Mouse (Mus musculus) forebrain, embryonic 14.5 days (tissue): ENCODE data around the gene Prex1. TPM values are rescaled to one million over a fixed set of nuclear protein-coding genes. Genes with fewer than 3 reads are reported as not detected.

ENCODE experiments used
- ATAC-seq: fragments of 200-750 bp; cut with Nextera tagmentation; 2 replicates; pipeline ENCODE4 v1.8.0; 2017; ENCODE audit warnings: mild to moderate bottlenecking, moderate library complexity
- DNase-seq: peaks from one replicate; pipeline ENCODE4 v3.0.0-alpha.2; 2015; ENCODE audit warnings: low spot score
- H3K27ac ChIP-seq: fragments of 300-500 bp; sonication (generic); 2 replicates; pipeline ENCODE4 v1.5.1; 2014; ENCODE audit warnings: low read depth, mild to moderate bottlenecking, control low read depth, low read length, moderate library complexity
- H3K27me3 ChIP-seq: fragments of 300-500 bp; sonication (generic); replicated peaks from 2 replicates; pipeline ENCODE4 v1.6.1; 2014; ENCODE audit warnings: low read length, control low read depth, mixed read lengths; ENCODE audit not compliant: control insufficient read depth, insufficient read depth
- H3K36me3 ChIP-seq: fragments of 300-500 bp; sonication (generic); 2 replicates; pipeline ENCODE4 v1.6.1; 2014; ENCODE audit warnings: low read length, control low read depth; ENCODE audit not compliant: control insufficient read depth, insufficient read depth
- H3K4me1 ChIP-seq: fragments of 300-500 bp; sonication (generic); 2 replicates; pipeline ENCODE4 v1.6.1; 2014; ENCODE audit warnings: antibody characterized with exemption, low read length, control low read depth; ENCODE audit not compliant: control insufficient read depth, insufficient read depth
- H3K4me2 ChIP-seq: fragments of 300-500 bp; sonication (generic); 2 replicates; pipeline ENCODE4 v1.6.1; 2014; ENCODE audit warnings: mild to moderate bottlenecking, control low read depth, low read length
- H3K4me3 ChIP-seq: fragments of 300-500 bp; sonication (generic); 2 replicates; pipeline ENCODE4 v1.5.1; 2014; ENCODE audit warnings: low read depth, low read length, control low read depth
- H3K9ac ChIP-seq: fragments of 300-500 bp; sonication (generic); 2 replicates; pipeline ENCODE4 v1.6.1; 2014; ENCODE audit warnings: mild to moderate bottlenecking, low read length, control low read depth, moderate library complexity
- H3K9me3 ChIP-seq: fragments of 300-500 bp; sonication (generic); replicated peaks from 2 replicates; pipeline ENCODE4 v1.6.1; 2016; ENCODE audit warnings: low read length, control low read depth, mixed read lengths; ENCODE audit not compliant: control insufficient read depth
- WGBS: fragments of 180-500 bp; shearing (Covaris S2); extraction: QIAGEN DNeasy Blood & Tissue Kit; methylation state at CpG from one replicate; pipeline ENCODE4 v1.1.7; 2014; 5-methylcytosine and 5-hydroxymethylcytosine counted together
- polyA plus RNA-seq: library from polyadenylated mRNA; unstranded; fragments of >200 nt; fragmentation: Nextera tagmentation; extraction: Ambion mirVana; gene quantifications from 2 replicates; pipeline ENCODE4 v1.2.1, GENCODE M21; 2014

Gene Prex1
- polyA plus RNA-seq, 1 experiment from 2014 or later, result 28.4 TPM

- Histone ChIP-seq H3K4me2 (no peak overlapping the region), H3K9ac (no peak overlapping the region), H3K27me3 (no peaks in the 10 kb centered on the region), H3K9me3 (no peaks in the 10 kb centered on the region), H3K36me3 (peaks cover 21% of the 10 kb centered on the region; the same call in 1 of the 2 replicates), H3K4me1 (peaks cover 15% of the 10 kb centered on the region; the same call in 1 of the 2 replicates), H3K27ac (no peak overlapping the region), H3K4me3 (no peak overlapping the region)
- DNase-seq, result no peak
- 89% methylated on average over 10 of the region's 10 CpGs for WGBS
- no peak for ATAC-seq
Measured at GRCm38 (mm10) chr2:166635521-166635920, 78.1 kb downstream of the Prex1 start.

- peaks cover 15% of the 10 kb centered on the region; the same call in 1 of the 2 replicates for H3K4me1 ChIP-seq
- ATAC-seq (peak; percentile 66; the same call in 1 of the 2 replicates), DNase-seq (peak; percentile 73)
- no peaks in the 10 kb centered on the region for H3K27me3 ChIP-seq
- no peaks in the 10 kb centered on the region for H3K9me3 ChIP-seq
- no peak overlapping the region for H3K9ac ChIP-seq
- H3K27ac ChIP-seq, result peak overlapping the region; percentile 45
- H3K4me3 ChIP-seq, result no peak overlapping the region
- H3K36me3 ChIP-seq, result peaks cover 14% of the 10 kb centered on the region; the same call in 1 of the 2 replicates
- no peak overlapping the region for H3K4me2 ChIP-seq
- 82% methylated on average over 13 of the region's 13 CpGs for WGBS
Measured at GRCm38 (mm10) chr2:166632571-166633361, 80.9 kb downstream of the Prex1 start.

- H3K4me2 ChIP-seq, result no peak overlapping the region
- ATAC-seq (no peak), DNase-seq (no peak)
- peaks cover 18% of the 10 kb centered on the region; the same call in 1 of the 2 replicates for H3K36me3 ChIP-seq
- 86% methylated on average over 10 of the region's 10 CpGs for WGBS
- peaks cover 4% of the 10 kb centered on the region; the same call in 1 of the 2 replicates for H3K4me1 ChIP-seq
- no peak overlapping the region for H3K4me3 ChIP-seq
- H3K27ac ChIP-seq, result 0 out of 2 replicates have a peak overlapping the region, but pooled peaks have one; percentile 45
- H3K9ac ChIP-seq, result no peak overlapping the region
- no peaks in the 10 kb centered on the region for H3K27me3 ChIP-seq
- H3K9me3 ChIP-seq, result no peaks in the 10 kb centered on the region
Measured at GRCm38 (mm10) chr2:166631621-166632171, 81.9 kb downstream of the Prex1 start.

GRCm38 (mm10) chr2:166631189-166631588 is 82.4 kb downstream of the Prex1 start:
- Histone ChIP-seq H3K4me1 (peaks cover 3% of the 10 kb centered on the region; the same call in 1 of the 2 replicates), H3K36me3 (peaks cover 20% of the 10 kb centered on the region), H3K9ac (no peak overlapping the region), H3K27ac (no peak overlapping the region), H3K9me3 (no peaks in the 10 kb centered on the region), H3K4me2 (no peak overlapping the region), H3K4me3 (no peak overlapping the region), H3K27me3 (no peaks in the 10 kb centered on the region)
- 87% methylated on average over 5 of the region's 5 CpGs for WGBS
- ATAC-seq, result no peak
- DNase-seq, result no peak

GRCm38 (mm10) chr2:166629941-166630674 is 83.5 kb downstream of the Prex1 start:
- DNase-seq, result no peak

GRCm38 (mm10) chr2:166627578-166627977 is 86.1 kb downstream of the Prex1 start:
- Histone ChIP-seq H3K27me3 (no peaks in the 10 kb centered on the region), H3K4me3 (no peak overlapping the region), H3K27ac (no peak overlapping the region), H3K36me3 (peaks cover 16% of the 10 kb centered on the region; the same call in 1 of the 2 replicates), H3K9ac (no peak overlapping the region), H3K9me3 (no peaks in the 10 kb centered on the region), H3K4me1 (peaks cover 7% of the 10 kb centered on the region), H3K4me2 (no peak overlapping the region)
- DNase-seq (no peak), ATAC-seq (no peak)
- WGBS, result 96% methylated on average over 6 of the region's 6 CpGs

More at GRCm38 (mm10) chr2:166629941-166630674, 83.5 kb downstream of the Prex1 start:
- peaks cover 20% of the 10 kb centered on the region; the same call in 1 of the 2 replicates for H3K36me3 ChIP-seq
- WGBS, result 91% methylated on average over 17 of the region's 17 CpGs
- no peak overlapping the region for H3K4me2 ChIP-seq
- ATAC-seq, result no peak
- H3K27ac ChIP-seq, result no peak overlapping the region
- no peaks in the 10 kb centered on the region; the same call in 1 of the 2 replicates for H3K4me1 ChIP-seq
- no peak overlapping the region for H3K4me3 ChIP-seq
- H3K9ac ChIP-seq, result no peak overlapping the region
- no peaks in the 10 kb centered on the region for H3K9me3 ChIP-seq
- no peaks in the 10 kb centered on the region for H3K27me3 ChIP-seq

- Histone ChIP-seq H3K36me3 (peaks cover 16% of the 10 kb centered on the region; the same call in 1 of the 2 replicates), H3K4me3 (no peak overlapping the region), H3K27me3 (no peaks in the 10 kb centered on the region), H3K9ac (no peak overlapping the region), H3K27ac (no peak overlapping the region), H3K4me1 (peaks cover 7% of the 10 kb centered on the region), H3K4me2 (no peak overlapping the region), H3K9me3 (no peaks in the 10 kb centered on the region)
- 85% methylated on average over 11 of the region's 11 CpGs for WGBS
- DNase-seq (peak; percentile 29), ATAC-seq (no peak)
Measured at GRCm38 (mm10) chr2:166625219-166625618, 88.4 kb downstream of the Prex1 start.

GRCm38 (mm10) chr2:166623081-166623567 is 90.5 kb downstream of the Prex1 start:
- H3K27ac ChIP-seq, result peak overlapping the region; percentile 11; the same call in 1 of the 2 replicates
- H3K27me3 ChIP-seq, result no peaks in the 10 kb centered on the region
- DNase-seq, result peak; percentile 56
- H3K36me3 ChIP-seq, result peaks cover 15% of the 10 kb centered on the region; the same call in 1 of the 2 replicates
- H3K4me1 ChIP-seq, result peaks cover 7% of the 10 kb centered on the region
- peak; percentile 50; the same call in 1 of the 2 replicates for ATAC-seq
- 33% methylated on average over 9 of the region's 9 CpGs for whole genome bisulfite sequencing
- H3K9ac ChIP-seq, result no peak overlapping the region
- H3K9me3 ChIP-seq, result no peaks in the 10 kb centered on the region
- H3K4me3 ChIP-seq, result no peak overlapping the region
- no peak overlapping the region for H3K4me2 ChIP-seq
